Mouse (Mus musculus): Measurements from ENCODE around the gene Abhd6. TPM values are rescaled to one million over a fixed set of nuclear protein-coding genes. Genes with fewer than 3 reads are reported as not detected.
A peak's percentile ranks its signal among the peaks of the same experiment; 100 is the strongest.

Abhd6 gene
- polyA plus RNA-seq, 1 experiment from 2014 or later, result 30.2 TPM

- Histone ChIP-seq H3K27ac (replicated peaks) (no peak overlapping the region), H3K36me3 (no peaks in the 10 kb centered on the region), H3K4me1 (0 out of 2 replicates have a peak, but pooled peaks cover 4% of the 10 kb centered on the region), H3K4me2 (replicated peaks) (no peak overlapping the region), H3K27me3 (no peaks in the 10 kb centered on the region), H3K9ac (no peak overlapping the region), H3K9me3 (replicated peaks) (no peaks in the 10 kb centered on the region), H3K4me3 (replicated peaks) (no peak overlapping the region)
- no peak for ATAC-seq (ENCODE audit: insufficient number of reproducible peaks, low FRiP score, low TSS enrichment, low read depth)
- 82% methylated on average over 8 of the region's 8 CpGs for WGBS
These were observed 61.4 kb downstream of the Abhd6 start for GRCm38 (mm10) chr14:8063835-8064785.

- Histone ChIP-seq H3K4me1 (peaks cover 15% of the 10 kb centered on the region), H3K27ac (replicated peaks) (peak within 1 kb of the TSS; percentile 99), H3K9me3 (replicated peaks) (no peaks in the 10 kb centered on the region), H3K9ac (peak within 1 kb of the TSS; percentile 82), H3K4me3 (replicated peaks) (peak within 1 kb of the TSS; percentile 81), H3K4me2 (replicated peaks) (peak within 1 kb of the TSS; percentile 69), H3K27me3 (no peaks in the 10 kb centered on the region), H3K36me3 (peaks cover 16% of the 10 kb centered on the region)
- WGBS, result under 1% methylated on average over 47 of the region's 47 CpGs
- peak; percentile 93 for ATAC-seq (ENCODE audit: insufficient number of reproducible peaks, low FRiP score, low TSS enrichment, low read depth)
These were observed 77.5 kb downstream of the Abhd6 start, which contains the start of gene Rpp14 for GRCm38 (mm10) chr14:8080165-8080679. Gene Rpp14 (plus strand): TSS chr14:8080367.

- H3K9me3 ChIP-seq (replicated peaks), result no peaks in the 10 kb centered on the region
- H3K27ac ChIP-seq (replicated peaks), result peak overlapping the region; percentile 99
- H3K27me3 ChIP-seq, result no peaks in the 10 kb centered on the region
- ATAC-seq (ENCODE audit: insufficient number of reproducible peaks, low FRiP score, low TSS enrichment, low read depth), result no peak
- H3K9ac ChIP-seq, result peak overlapping the region; percentile 82
- peaks cover 15% of the 10 kb centered on the region for H3K4me1 ChIP-seq
- H3K36me3 ChIP-seq, result peaks cover 21% of the 10 kb centered on the region
- WGBS, result 2% methylated on average over 11 of the region's 11 CpGs
- H3K4me3 ChIP-seq (replicated peaks), result peak overlapping the region; percentile 81
- peak overlapping the region; percentile 69 for H3K4me2 ChIP-seq (replicated peaks)
These were observed 78.0 kb downstream of the Abhd6 start for GRCm38 (mm10) chr14:8080718-8081117.

- no peaks in the 10 kb centered on the region for H3K9me3 ChIP-seq (replicated peaks)
- no peak for ATAC-seq (ENCODE audit: insufficient number of reproducible peaks, low FRiP score, low TSS enrichment, low read depth)
- H3K4me1 ChIP-seq, result peaks cover 15% of the 10 kb centered on the region
- H3K4me3 ChIP-seq (replicated peaks), result no peak overlapping the region
- WGBS, result 72% methylated on average over 1 of the region's 1 CpGs
- no peak overlapping the region for H3K4me2 ChIP-seq (replicated peaks)
- H3K27me3 ChIP-seq, result no peaks in the 10 kb centered on the region
- peaks cover 37% of the 10 kb centered on the region for H3K36me3 ChIP-seq
- no peak overlapping the region for H3K27ac ChIP-seq (replicated peaks)
- H3K9ac ChIP-seq, result no peak overlapping the region
These were observed 80.2 kb downstream of the Abhd6 start for GRCm38 (mm10) chr14:8082949-8083348.

- no peak for ATAC-seq (ENCODE audit: insufficient number of reproducible peaks, low FRiP score, low TSS enrichment, low read depth)
- Histone ChIP-seq H3K4me1 (no peaks in the 10 kb centered on the region), H3K9me3 (replicated peaks) (no peaks in the 10 kb centered on the region), H3K9ac (no peak overlapping the region), H3K36me3 (peaks cover 56% of the 10 kb centered on the region), H3K4me2 (replicated peaks) (no peak overlapping the region), H3K27me3 (no peaks in the 10 kb centered on the region), H3K27ac (replicated peaks) (no peak overlapping the region), H3K4me3 (replicated peaks) (no peak overlapping the region)
- 83% methylated on average over 2 of the region's 2 CpGs for WGBS
These were observed 86.3 kb downstream of the Abhd6 start for GRCm38 (mm10) chr14:8089016-8089415.

GRCm38 (mm10) chr14:8092573-8092972 is 89.9 kb downstream of the Abhd6 start:
- Histone ChIP-seq H3K27me3 (no peaks in the 10 kb centered on the region), H3K9me3 (replicated peaks) (no peaks in the 10 kb centered on the region), H3K27ac (replicated peaks) (no peak overlapping the region), H3K4me1 (0 out of 2 replicates have a peak, but pooled peaks cover 1% of the 10 kb centered on the region), H3K9ac (no peak overlapping the region), H3K4me2 (replicated peaks) (no peak overlapping the region), H3K36me3 (peaks cover 28% of the 10 kb centered on the region), H3K4me3 (replicated peaks) (no peak overlapping the region)
- WGBS, result 88% methylated on average over 2 of the region's 2 CpGs
- no peak for ATAC-seq (ENCODE audit: insufficient number of reproducible peaks, low FRiP score, low TSS enrichment, low read depth)

GRCm38 (mm10) chr14:8093427-8093826 is 90.7 kb downstream of the Abhd6 start:
- H3K4me2 ChIP-seq (replicated peaks), result no peak overlapping the region
- H3K36me3 ChIP-seq, result peaks cover 24% of the 10 kb centered on the region
- no peaks in the 10 kb centered on the region for H3K27me3 ChIP-seq
- no peaks in the 10 kb centered on the region for H3K9me3 ChIP-seq (replicated peaks)
- H3K4me1 ChIP-seq, result 0 out of 2 replicates have a peak, but pooled peaks cover 4% of the 10 kb centered on the region
- ATAC-seq (ENCODE audit: insufficient number of reproducible peaks, low FRiP score, low TSS enrichment, low read depth), result no peak
- no peak overlapping the region for H3K9ac ChIP-seq
- WGBS, result 58% methylated on average over 5 of the region's 5 CpGs
- no peak overlapping the region for H3K27ac ChIP-seq (replicated peaks)
- no peak overlapping the region for H3K4me3 ChIP-seq (replicated peaks)

- ATAC-seq (ENCODE audit: insufficient number of reproducible peaks, low FRiP score, low TSS enrichment, low read depth), result no peak
- no peaks in the 10 kb centered on the region for H3K27me3 ChIP-seq
- H3K4me2 ChIP-seq (replicated peaks), result no peak overlapping the region
- no peak overlapping the region for H3K27ac ChIP-seq (replicated peaks)
- H3K9me3 ChIP-seq (replicated peaks), result no peaks in the 10 kb centered on the region
- H3K4me1 ChIP-seq, result peaks cover 13% of the 10 kb centered on the region
- no peak overlapping the region for H3K9ac ChIP-seq
- H3K36me3 ChIP-seq, result peaks cover 8% of the 10 kb centered on the region
- no peak overlapping the region for H3K4me3 ChIP-seq (replicated peaks)
- WGBS, result 47% methylated on average over 3 of the region's 3 CpGs
These were observed 92.3 kb downstream of the Abhd6 start for GRCm38 (mm10) chr14:8094931-8095561.

- Histone ChIP-seq H3K9me3 (replicated peaks) (no peaks in the 10 kb centered on the region), H3K9ac (no peak overlapping the region), H3K4me2 (replicated peaks) (no peak overlapping the region), H3K36me3 (peaks cover 3% of the 10 kb centered on the region; the same call in 1 of the 2 replicates), H3K27ac (replicated peaks) (no peak overlapping the region), H3K4me3 (replicated peaks) (no peak overlapping the region), H3K4me1 (peaks cover 14% of the 10 kb centered on the region), H3K27me3 (no peaks in the 10 kb centered on the region)
- no peak for ATAC-seq (ENCODE audit: insufficient number of reproducible peaks, low FRiP score, low TSS enrichment, low read depth)
- 67% methylated on average over 7 of the region's 7 CpGs for WGBS
These were observed 92.9 kb downstream of the Abhd6 start for GRCm38 (mm10) chr14:8095562-8095950.

- H3K4me2 ChIP-seq (replicated peaks), result peak within 1 kb of the TSS; percentile 72
- peak within 1 kb of the TSS; percentile 65; the same call in 1 of the 2 replicates for H3K27ac ChIP-seq (replicated peaks)
- ATAC-seq (ENCODE audit: insufficient number of reproducible peaks, low FRiP score, low TSS enrichment, low read depth), result peak; percentile 93
- H3K4me3 ChIP-seq (replicated peaks), result peak within 1 kb of the TSS; percentile 90
- under 1% methylated on average over 89 of the region's 89 CpGs for WGBS
- no peaks in the 10 kb centered on the region for H3K27me3 ChIP-seq
- H3K36me3 ChIP-seq, result no peaks in the 10 kb centered on the region
- H3K9ac ChIP-seq, result peak within 1 kb of the TSS; percentile 73
- no peaks in the 10 kb centered on the region for H3K9me3 ChIP-seq (replicated peaks)
- peaks cover 14% of the 10 kb centered on the region for H3K4me1 ChIP-seq
These were observed 95.4 kb downstream of the Abhd6 start, which contains the start of gene Pxk for GRCm38 (mm10) chr14:8097978-8098686. Gene Pxk (plus strand): TSS chr14:8098211.

GRCm38 (mm10) chr14:8098687-8098995 is 95.9 kb downstream of the Abhd6 start:
- Histone ChIP-seq H3K4me3 (replicated peaks) (peak overlapping the region; percentile 90), H3K36me3 (no peaks in the 10 kb centered on the region), H3K27ac (replicated peaks) (peak overlapping the region; percentile 65; the same call in 1 of the 2 replicates), H3K4me2 (replicated peaks) (peak overlapping the region; percentile 72), H3K9me3 (replicated peaks) (no peaks in the 10 kb centered on the region), H3K27me3 (no peaks in the 10 kb centered on the region), H3K9ac (peak overlapping the region; percentile 73), H3K4me1 (peaks cover 14% of the 10 kb centered on the region)
- WGBS, result 2% methylated on average over 5 of the region's 5 CpGs
- ATAC-seq (ENCODE audit: insufficient number of reproducible peaks, low FRiP score, low TSS enrichment, low read depth), result no peak
